In genomic region chr17:13657656-13658292, GRCm38 (mm10) we compare ENCODE assay signal across 8 mouse cellular contexts.
DNase-seq lines count a peak whose midpoint lies in the region; ATAC-seq lines count a peak whose summit lies in the region.

No protein-coding gene starts in this region.

- peak; percentile 41 for DNase-seq in adrenal gland, postnatal 14 days
- no peak for DNase-seq in adrenal gland, adult (ENCODE audit: inconsistent age in 2 of 2, low spot score in 1 of 2)
- peak; percentile 62 to 64 for DNase-seq in right cerebral cortex, postnatal 10 days (ENCODE audit: low spot score in 2 of 2)
- DNase-seq in right cerebral cortex, postnatal 4 days = no peak
- peak; percentile 54 for DNase-seq in retina, embryonic 14.5 days (ENCODE audit: low spot score)
- no peak for DNase-seq in ovary, postnatal 14 days (ENCODE audit: low spot score)
- DNase-seq in spleen, postnatal 14 days (ENCODE audit: low spot score in 2 of 2) = no peak

- H3K27me3 ChIP-seq in hindbrain, embryonic 12.5 days = no peaks in the 10 kb centered on the region

- H3K4me3 ChIP-seq in hindbrain, embryonic 12.5 days = no peak overlapping the region

- no peak overlapping the region for H3K4me2 ChIP-seq in hindbrain, embryonic 12.5 days (replicated peaks)

- WGBS in hindbrain, embryonic 12.5 days = 25% methylated on average over 9 of the region's 9 CpGs

- ATAC-seq in hindbrain, embryonic 12.5 days (ENCODE audit: low FRiP score) = peak; percentile 69

- no peaks in the 10 kb centered on the region for H3K9me3 ChIP-seq in hindbrain, embryonic 12.5 days (replicated peaks)

- no peaks in the 10 kb centered on the region for H3K36me3 ChIP-seq in hindbrain, embryonic 12.5 days

- peaks cover 43% of the 10 kb centered on the region for H3K4me1 ChIP-seq in hindbrain, embryonic 12.5 days

- peak overlapping the region; percentile 86 for H3K27ac ChIP-seq in hindbrain, embryonic 12.5 days

- H3K9ac ChIP-seq in hindbrain, embryonic 12.5 days = no peak overlapping the region

Comparison
In these comparisons a context has a peak if more than half of its experiments do, and no peak if none do; other contexts are left out.
1. DNase-seq: peak in adrenal gland, postnatal 14 days (single experiment), right cerebral cortex, postnatal 10 days (2 of 2) and retina, embryonic 14.5 days (single experiment); none in adrenal gland, adult (0 of 2), right cerebral cortex, postnatal 4 days (single experiment), ovary, postnatal 14 days (single experiment) and spleen, postnatal 14 days (0 of 2).